Mouse (Mus musculus): ENCODE measurements at regions not wholly inside any gene's neighbourhood (a gene's known extent, or its start where the extent isn't known, plus 50 kb on each side); places are given as distances from the start of the nearest gene placed in this dataset.

GRCm38 (mm10) chr3:14989635-14990034 lies 103.6 kb downstream of the Car2 start:
- Histone ChIP-seq H3K4me1 (peaks cover 5% of the 10 kb centered on the region; the same call in 1 of the 2 replicates), H3K27me3 (ENCODE audit: insufficient read depth, poor library complexity, severe bottlenecking) (no peaks in the 10 kb centered on the region), H3K9me3 (no peaks in the 10 kb centered on the region), H3K4me3 (no peak overlapping the region), H3K36me3 (no peaks in the 10 kb centered on the region), H3K27ac (no peak overlapping the region)
- no peak for DNase-seq (ENCODE audit: low spot score)
- WGBS, result 52% methylated on average over 3 of the region's 3 CpGs

- no peaks in the 10 kb centered on the region for H3K27me3 ChIP-seq (ENCODE audit: insufficient read depth, poor library complexity, severe bottlenecking)
- WGBS, result 87% methylated on average over 2 of the region's 2 CpGs
- no peak overlapping the region for H3K27ac ChIP-seq
- no peaks in the 10 kb centered on the region for H3K9me3 ChIP-seq
- no peak for DNase-seq (ENCODE audit: low spot score)
- peaks cover 5% of the 10 kb centered on the region; the same call in 1 of the 2 replicates for H3K4me1 ChIP-seq
- H3K4me3 ChIP-seq, result no peak overlapping the region
- no peaks in the 10 kb centered on the region for H3K36me3 ChIP-seq
Measured at GRCm38 (mm10) chr3:14993936-14994335, 107.9 kb downstream of the Car2 start.

- no peak for DNase-seq (ENCODE audit: low spot score)
- H3K36me3 ChIP-seq, result no peaks in the 10 kb centered on the region
- no peaks in the 10 kb centered on the region for H3K9me3 ChIP-seq
- H3K4me1 ChIP-seq, result peaks cover 5% of the 10 kb centered on the region; the same call in 1 of the 2 replicates
- WGBS, result 30% methylated on average over 3 of the region's 3 CpGs
- no peak overlapping the region for H3K4me3 ChIP-seq
- no peak overlapping the region for H3K27ac ChIP-seq
- H3K27me3 ChIP-seq (ENCODE audit: insufficient read depth, poor library complexity, severe bottlenecking), result no peaks in the 10 kb centered on the region
Measured at GRCm38 (mm10) chr3:14997241-14997640, 111.2 kb downstream of the Car2 start.

GRCm38 (mm10) chr3:14998521-14998920 lies 112.4 kb downstream of the Car2 start:
- Histone ChIP-seq H3K36me3 (no peaks in the 10 kb centered on the region), H3K4me3 (no peak overlapping the region), H3K27ac (no peak overlapping the region), H3K4me1 (peaks cover 5% of the 10 kb centered on the region; the same call in 1 of the 2 replicates), H3K9me3 (no peaks in the 10 kb centered on the region), H3K27me3 (ENCODE audit: insufficient read depth, poor library complexity, severe bottlenecking) (no peaks in the 10 kb centered on the region)
- no peak for DNase-seq (ENCODE audit: low spot score)
- WGBS, result 69% methylated on average over 2 of the region's 2 CpGs

- Histone ChIP-seq H3K36me3 (no peaks in the 10 kb centered on the region), H3K27ac (no peak overlapping the region), H3K4me3 (no peak overlapping the region), H3K4me1 (no peaks in the 10 kb centered on the region; the same call in 1 of the 2 replicates), H3K9me3 (no peaks in the 10 kb centered on the region), H3K27me3 (ENCODE audit: insufficient read depth, poor library complexity, severe bottlenecking) (no peaks in the 10 kb centered on the region)
- 90% methylated on average over 1 of the region's 1 CpGs for WGBS
- no peak for DNase-seq (ENCODE audit: low spot score)
Measured at GRCm38 (mm10) chr3:14999411-14999810, 113.3 kb downstream of the Car2 start.

- H3K27ac ChIP-seq, result no peak overlapping the region
- no peak for DNase-seq (ENCODE audit: low spot score)
- H3K9me3 ChIP-seq, result no peaks in the 10 kb centered on the region
- no peaks in the 10 kb centered on the region for H3K36me3 ChIP-seq
- H3K4me1 ChIP-seq, result no peaks in the 10 kb centered on the region; the same call in 1 of the 2 replicates
- H3K4me3 ChIP-seq, result no peak overlapping the region
- H3K27me3 ChIP-seq (ENCODE audit: insufficient read depth, poor library complexity, severe bottlenecking), result no peaks in the 10 kb centered on the region
Measured at GRCm38 (mm10) chr3:14999914-15000313, 113.8 kb downstream of the Car2 start.

- no peaks in the 10 kb centered on the region for H3K27me3 ChIP-seq (ENCODE audit: insufficient read depth, poor library complexity, severe bottlenecking)
- H3K9me3 ChIP-seq, result no peaks in the 10 kb centered on the region
- no peaks in the 10 kb centered on the region for H3K36me3 ChIP-seq
- WGBS, result 5% methylated on average over 3 of the region's 3 CpGs
- DNase-seq (ENCODE audit: low spot score), result no peak
- no peaks in the 10 kb centered on the region; the same call in 1 of the 2 replicates for H3K4me1 ChIP-seq
- H3K27ac ChIP-seq, result no peak overlapping the region
- H3K4me3 ChIP-seq, result no peak overlapping the region
Measured at GRCm38 (mm10) chr3:15000657-15001056, 114.6 kb downstream of the Car2 start.

- no peaks in the 10 kb centered on the region for H3K9me3 ChIP-seq
- no peak overlapping the region for H3K27ac ChIP-seq
- DNase-seq (ENCODE audit: low spot score), result no peak
- no peaks in the 10 kb centered on the region for H3K4me1 ChIP-seq
- no peaks in the 10 kb centered on the region for H3K27me3 ChIP-seq (ENCODE audit: insufficient read depth, poor library complexity, severe bottlenecking)
- 78% methylated on average over 3 of the region's 3 CpGs for WGBS
- no peak overlapping the region for H3K4me3 ChIP-seq
- no peaks in the 10 kb centered on the region for H3K36me3 ChIP-seq
Measured at GRCm38 (mm10) chr3:15007821-15008220, 121.7 kb downstream of the Car2 start.

GRCm38 (mm10) chr3:15008501-15008900 lies 122.4 kb downstream of the Car2 start:
- Histone ChIP-seq H3K27me3 (ENCODE audit: insufficient read depth, poor library complexity, severe bottlenecking) (no peaks in the 10 kb centered on the region), H3K9me3 (no peaks in the 10 kb centered on the region), H3K27ac (no peak overlapping the region), H3K36me3 (no peaks in the 10 kb centered on the region), H3K4me3 (no peak overlapping the region), H3K4me1 (no peaks in the 10 kb centered on the region)
- WGBS, result 84% methylated on average over 1 of the region's 1 CpGs
- DNase-seq (ENCODE audit: low spot score), result no peak

- 82% methylated on average over 2 of the region's 2 CpGs for WGBS
- H3K4me1 ChIP-seq, result no peaks in the 10 kb centered on the region
- no peaks in the 10 kb centered on the region for H3K9me3 ChIP-seq
- no peaks in the 10 kb centered on the region for H3K27me3 ChIP-seq (ENCODE audit: insufficient read depth, poor library complexity, severe bottlenecking)
- H3K4me3 ChIP-seq, result no peak overlapping the region
- DNase-seq (ENCODE audit: low spot score), result no peak
- H3K36me3 ChIP-seq, result no peaks in the 10 kb centered on the region
- H3K27ac ChIP-seq, result no peak overlapping the region
Measured at GRCm38 (mm10) chr3:15009747-15010146, 123.7 kb downstream of the Car2 start.

GRCm38 (mm10) chr3:15016621-15017020 lies 130.5 kb downstream of the Car2 start:
- Histone ChIP-seq H3K36me3 (no peaks in the 10 kb centered on the region), H3K4me3 (no peak overlapping the region), H3K4me1 (no peaks in the 10 kb centered on the region), H3K9me3 (no peaks in the 10 kb centered on the region), H3K27ac (no peak overlapping the region), H3K27me3 (ENCODE audit: insufficient read depth, poor library complexity, severe bottlenecking) (no peaks in the 10 kb centered on the region)
- WGBS, result 78% methylated on average over 1 of the region's 1 CpGs
- DNase-seq (ENCODE audit: low spot score), result no peak

- H3K27ac ChIP-seq, result no peak overlapping the region
- H3K27me3 ChIP-seq (ENCODE audit: insufficient read depth, poor library complexity, severe bottlenecking), result no peaks in the 10 kb centered on the region
- WGBS, result 31% methylated on average over 2 of the region's 2 CpGs
- no peak overlapping the region for H3K4me3 ChIP-seq
- H3K9me3 ChIP-seq, result no peaks in the 10 kb centered on the region
- no peaks in the 10 kb centered on the region for H3K36me3 ChIP-seq
- no peaks in the 10 kb centered on the region for H3K4me1 ChIP-seq
- no peak for DNase-seq (ENCODE audit: low spot score)
Measured at GRCm38 (mm10) chr3:15022773-15023172, 136.7 kb downstream of the Car2 start.

GRCm38 (mm10) chr3:15040866-15041528 lies 154.9 kb downstream of the Car2 start:
- WGBS, result 81% methylated on average over 7 of the region's 7 CpGs
- no peaks in the 10 kb centered on the region for H3K9me3 ChIP-seq
- no peak overlapping the region for H3K27ac ChIP-seq
- no peaks in the 10 kb centered on the region for H3K4me1 ChIP-seq
- H3K36me3 ChIP-seq, result no peaks in the 10 kb centered on the region
- no peak overlapping the region for H3K4me3 ChIP-seq
- DNase-seq (ENCODE audit: low spot score), result no peak
- H3K27me3 ChIP-seq (ENCODE audit: insufficient read depth, poor library complexity, severe bottlenecking), result no peaks in the 10 kb centered on the region

GRCm38 (mm10) chr3:15053968-15054367 lies 167.9 kb downstream of the Car2 start:
- no peak for DNase-seq (ENCODE audit: low spot score)
- no peak overlapping the region for H3K27ac ChIP-seq
- no peaks in the 10 kb centered on the region for H3K4me1 ChIP-seq
- no peaks in the 10 kb centered on the region for H3K27me3 ChIP-seq (ENCODE audit: insufficient read depth, poor library complexity, severe bottlenecking)
- H3K4me3 ChIP-seq, result no peak overlapping the region
- H3K9me3 ChIP-seq, result peaks cover 2% of the 10 kb centered on the region; the same call in 1 of the 2 replicates
- WGBS, result 80% methylated on average over 3 of the region's 3 CpGs
- no peaks in the 10 kb centered on the region for H3K36me3 ChIP-seq
